Mouse (Mus musculus): ENCODE measurements at regions not wholly inside any gene's neighbourhood (a gene's known extent, or its start where the extent isn't known, plus 50 kb on each side); places are given as distances from the start of the nearest gene placed in this dataset.

- intact Hi-C loops (cut with DNase I) = no loop called here
- DNase-seq = no peak
These were observed 133.4 kb downstream of the Fam43a start for GRCm38 (mm10) chr16:30732770-30733415.

- intact Hi-C loops (cut with DNase I) = no loop called here
- no peak for DNase-seq
These were observed 134.0 kb downstream of the Fam43a start for GRCm38 (mm10) chr16:30733478-30733877.

- no peak for DNase-seq
- intact Hi-C loops (cut with DNase I) = no loop called here
These were observed 135.8 kb downstream of the Fam43a start for GRCm38 (mm10) chr16:30735360-30735759.

GRCm38 (mm10) chr16:30735969-30736368, 136.4 kb downstream of the Fam43a start:
- intact Hi-C loops (cut with DNase I) = no loop called here
- DNase-seq = no peak

- intact Hi-C loops (cut with DNase I) = no loop called here
- DNase-seq = peak; percentile 24 to 45
These were observed 137.3 kb downstream of the Fam43a start for GRCm38 (mm10) chr16:30736662-30737326.

GRCm38 (mm10) chr16:30737524-30737923, 138.0 kb downstream of the Fam43a start:
- intact Hi-C loops (cut with DNase I) = no loop called here

GRCm38 (mm10) chr16:30739651-30740050, 140.1 kb downstream of the Fam43a start:
- DNase-seq = no peak
- intact Hi-C loops (cut with DNase I) = loop anchor here (5.0 kb wide), 1 partner anchor 132 kb away; no protein-coding TSS in a partner anchor

More at GRCm38 (mm10) chr16:30737524-30737923, 138.0 kb downstream of the Fam43a start:
- no peak for DNase-seq

GRCm38 (mm10) chr16:30741192-30741591, 141.7 kb downstream of the Fam43a start:
- no peak for DNase-seq
- intact Hi-C loops (cut with DNase I) = loop anchor here (5.0 kb wide), 1 partner anchor 134 kb away; no protein-coding TSS in a partner anchor

- DNase-seq = no peak
- intact Hi-C loops (cut with DNase I) = loop anchor here (5.0 kb wide), 1 partner anchor 135 kb away; no protein-coding TSS in a partner anchor
These were observed 143.0 kb downstream of the Fam43a start for GRCm38 (mm10) chr16:30742474-30742873.

- DNase-seq = no peak
- intact Hi-C loops (cut with DNase I) = loop anchor here (5.0 kb wide), 1 partner anchor 136 kb away; no protein-coding TSS in a partner anchor
These were observed 144.0 kb downstream of the Fam43a start for GRCm38 (mm10) chr16:30743566-30743965.

GRCm38 (mm10) chr16:30744237-30744636, 144.7 kb downstream of the Fam43a start:
- intact Hi-C loops (cut with DNase I) = loop anchor here (5.0 kb wide), 1 partner anchor 137 kb away; no protein-coding TSS in a partner anchor
- DNase-seq = no peak

GRCm38 (mm10) chr16:30745598-30746181, 146.2 kb downstream of the Fam43a start:
- intact Hi-C loops (cut with DNase I) = no loop called here
- DNase-seq = peak; percentile 38 to 59

- no peak for DNase-seq
- intact Hi-C loops (cut with DNase I) = no loop called here
These were observed 146.7 kb downstream of the Fam43a start for GRCm38 (mm10) chr16:30746211-30746610.

GRCm38 (mm10) chr16:30749841-30750240, 150.3 kb downstream of the Fam43a start:
- intact Hi-C loops (cut with DNase I) = no loop called here
- DNase-seq = no peak

GRCm38 (mm10) chr16:30755771-30756170, 156.2 kb downstream of the Fam43a start:
- intact Hi-C loops (cut with DNase I) = no loop called here
- DNase-seq = no peak

- no peak for DNase-seq
- intact Hi-C loops (cut with DNase I) = no loop called here
These were observed 157.2 kb downstream of the Fam43a start for GRCm38 (mm10) chr16:30756678-30757077.

- intact Hi-C loops (cut with DNase I) = no loop called here
- DNase-seq = no peak
These were observed 158.0 kb downstream of the Fam43a start for GRCm38 (mm10) chr16:30757556-30757955.

GRCm38 (mm10) chr16:30758041-30758440, 158.5 kb downstream of the Fam43a start:
- DNase-seq = no peak
- intact Hi-C loops (cut with DNase I) = no loop called here

- intact Hi-C loops (cut with DNase I) = no loop called here
- no peak for DNase-seq
These were observed 160.0 kb downstream of the Fam43a start for GRCm38 (mm10) chr16:30759503-30759902.

GRCm38 (mm10) chr16:30761201-30761710, 161.7 kb downstream of the Fam43a start:
- DNase-seq = no peak
- intact Hi-C loops (cut with DNase I) = no loop called here

GRCm38 (mm10) chr16:30762898-30763595, 163.5 kb downstream of the Fam43a start:
- intact Hi-C loops (cut with DNase I) = no loop called here
- DNase-seq = no peak

Measured in gastrocnemius, postnatal 36 days (tissue).